Comparison of ENCODE assay signal across 12 mouse cellular contexts in genomic region chr9:57687751-57688150, GRCm38 (mm10). TPM values are rescaled to one million over a fixed set of nuclear protein-coding genes. Genes with fewer than 3 reads are reported as not detected.
"Had no signal": no experiment of that assay in that cellular context is flagged by ENCODE, and none has a peak within 500 bp of the region (broad histone marks: within the 10 kb centered on the region; RNA-seq: fewer than 3 reads in every experiment).

Gene Cyp1a1 (plus strand): TSS chr9:57687928.

- H3K36me3 ChIP-seq: limb, embryonic 10.5 days; limb, embryonic 13.5 days; liver, embryonic 15.5 days; lung, embryonic 15.5 days had no signal

- ATAC-seq: inflammation-experienced regulatory T-cells, adult 6 months; intestine, embryonic 16.5 days had no signal

- H3K9me3 ChIP-seq: limb, embryonic 10.5 days; limb, embryonic 13.5 days; liver, embryonic 15.5 days; lung, embryonic 15.5 days had no signal

- H3K27ac ChIP-seq: limb, embryonic 10.5 days; limb, embryonic 13.5 days; liver, embryonic 15.5 days; lung, embryonic 15.5 days; macrophage had no signal

- H3K4me1 ChIP-seq: limb, embryonic 10.5 days; limb, embryonic 13.5 days; liver, embryonic 15.5 days; lung, embryonic 15.5 days had no signal

- H3K9ac ChIP-seq: limb, embryonic 13.5 days; liver, embryonic 15.5 days; lung, embryonic 15.5 days had no signal

- H3K4me2 ChIP-seq: limb, embryonic 13.5 days; liver, embryonic 15.5 days; lung, embryonic 15.5 days; midbrain, embryonic 11.5 days had no signal

- DNase-seq: midbrain, embryonic 14.5 days; thymus, adult 18-20 months had no signal

- H3K27me3 ChIP-seq: lung, embryonic 15.5 days had no signal

- H3K4me3 ChIP-seq: limb, embryonic 10.5 days; limb, embryonic 13.5 days; liver, embryonic 15.5 days; lung, embryonic 15.5 days had no signal

RNA-seq across cellular contexts. Expression of gene Cyp1a1, which starts in this region (rescaled TPM):
- total RNA-seq: midbrain, postnatal 0 days had no signal
- polyA plus RNA-seq: intestine, embryonic 16.5 days; limb, embryonic 13.5 days; macrophage; midbrain, embryonic 11.5 days; neural tube, embryonic 11.5 days had no signal
